Mouse (Mus musculus) embryonic facial prominence, embryonic 15.5 days (tissue): ENCODE data around the gene Fastkd1. TPM values are rescaled to one million over a fixed set of nuclear protein-coding genes. Genes with fewer than 3 reads are reported as not detected.
A peak's percentile ranks its signal among the peaks of the same experiment; 100 is the strongest.
"Not testable (repeated sequence)": the region's sequence is repeated elsewhere in the genome, so short reads cannot be mapped to it uniquely, and the experiment has no call there.

ENCODE experiments used
- ATAC-seq: fragments of 200-750 bp; cut with Nextera tagmentation; 2 replicates; pipeline ENCODE4 v1.8.0; 2017; ENCODE audit warnings: low read depth, moderate TSS enrichment; ENCODE audit not compliant: insufficient number of reproducible peaks, low FRiP score, low TSS enrichment
- H3K27ac ChIP-seq: fragments of 300-500 bp; sonication (generic); replicated peaks from 2 replicates; pipeline ENCODE4 v1.5.1; 2015; ENCODE audit warnings: mild to moderate bottlenecking, inconsistent platforms
- H3K27me3 ChIP-seq: fragments of 300-500 bp; sonication (generic); 2 replicates; pipeline ENCODE4 v1.6.1; 2015; ENCODE audit warnings: inconsistent platforms
- H3K36me3 ChIP-seq: fragments of 300-500 bp; sonication (generic); 2 replicates; pipeline ENCODE4 v1.6.1; 2015; ENCODE audit warnings: mild to moderate bottlenecking, inconsistent platforms
- H3K4me1 ChIP-seq: fragments of 300-500 bp; sonication (generic); 2 replicates; pipeline ENCODE4 v1.6.1; 2015; ENCODE audit warnings: inconsistent platforms
- H3K4me2 ChIP-seq: fragments of 300-500 bp; sonication (generic); replicated peaks from 2 replicates; pipeline ENCODE4 v1.6.1; 2015; ENCODE audit warnings: mild to moderate bottlenecking, inconsistent platforms
- H3K4me3 ChIP-seq: fragments of 300-500 bp; sonication (generic); replicated peaks from 2 replicates; pipeline ENCODE4 v1.5.1; 2015; ENCODE audit warnings: mild to moderate bottlenecking, inconsistent platforms
- H3K9ac ChIP-seq: fragments of 300-500 bp; sonication (generic); 2 replicates; pipeline ENCODE4 v1.6.1; 2015; ENCODE audit warnings: inconsistent platforms
- H3K9me3 ChIP-seq: fragments of 300-500 bp; sonication (generic); replicated peaks from 2 replicates; pipeline ENCODE4 v1.6.1; 2016; ENCODE audit warnings: inconsistent platforms
- WGBS: fragments of 180-500 bp; shearing (Covaris S2); methylation state at CpG from one replicate; pipeline ENCODE4 v1.1.7; 2015; 5-methylcytosine and 5-hydroxymethylcytosine counted together
- polyA plus RNA-seq: library from polyadenylated mRNA; unstranded; fragments of >200 nt; fragmentation: Nextera tagmentation; extraction: Ambion mirVana; gene quantifications from 2 replicates; pipeline ENCODE4 v1.2.1, GENCODE M21; 2015

Fastkd1 gene
- polyA plus RNA-seq, 1 experiment from 2014 or later: 11.6 TPM

DNA sequence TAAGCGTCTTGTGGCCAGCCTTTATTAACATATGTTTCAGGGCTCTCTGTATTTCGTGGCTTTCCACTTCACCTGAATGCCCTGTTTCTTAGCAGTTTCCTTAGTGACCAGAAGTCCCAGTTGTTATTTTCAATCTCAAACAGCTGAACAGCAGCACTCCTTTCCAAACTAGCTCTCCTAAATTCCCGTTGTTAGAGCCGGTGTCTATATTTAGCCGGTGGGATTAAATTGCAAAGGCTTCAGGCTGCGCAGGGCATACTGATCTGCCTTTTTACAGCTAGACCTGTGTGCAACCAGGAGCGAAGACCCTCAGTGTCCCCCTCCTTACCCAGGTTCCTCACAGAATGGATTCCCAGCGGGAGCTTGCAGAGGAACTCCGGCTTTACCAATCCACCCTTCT lies 43.5 kb downstream of the Fastkd1 start, which contains the start of gene Klhl41:
TSS of gene Klhl41 (plus strand) at position 268 of the 400 bp plus-strand sequence.
- 0 out of 2 replicates have a peak within 1 kb of the TSS, but pooled peaks have one; percentile 6 for H3K4me3 ChIP-seq
- no peak within 1 kb of the TSS for H3K9ac ChIP-seq
- no peak for ATAC-seq
- WGBS: 73% methylated on average over 9 of the region's 9 CpGs
- no peak within 1 kb of the TSS for H3K27ac ChIP-seq
- H3K4me2 ChIP-seq: no peak within 1 kb of the TSS
- H3K27me3 ChIP-seq: no peaks in the 10 kb centered on the region
- H3K4me1 ChIP-seq: no peaks in the 10 kb centered on the region
- H3K9me3 ChIP-seq: no peaks in the 10 kb centered on the region
- H3K36me3 ChIP-seq: peaks cover 12% of the 10 kb centered on the region; the same call in 1 of the 2 replicates

GRCm38 (mm10) chr2:69668414-69668813 lies 44.9 kb downstream of the Fastkd1 start:
- H3K4me3 ChIP-seq: no peak overlapping the region
- H3K36me3 ChIP-seq: peaks cover 21% of the 10 kb centered on the region; the same call in 1 of the 2 replicates
- ATAC-seq: no peak
- no peaks in the 10 kb centered on the region for H3K9me3 ChIP-seq
- no peak overlapping the region; the same call in 1 of the 2 replicates for H3K27ac ChIP-seq
- no peak overlapping the region for H3K4me2 ChIP-seq
- H3K9ac ChIP-seq: no peak overlapping the region
- 74% methylated on average over 6 of the region's 6 CpGs for WGBS
- no peaks in the 10 kb centered on the region for H3K4me1 ChIP-seq
- no peaks in the 10 kb centered on the region for H3K27me3 ChIP-seq

- WGBS: 95% methylated on average over 4 of the region's 4 CpGs
These were observed 45.7 kb downstream of the Fastkd1 start for GRCm38 (mm10) chr2:69667656-69668055.

DNA sequence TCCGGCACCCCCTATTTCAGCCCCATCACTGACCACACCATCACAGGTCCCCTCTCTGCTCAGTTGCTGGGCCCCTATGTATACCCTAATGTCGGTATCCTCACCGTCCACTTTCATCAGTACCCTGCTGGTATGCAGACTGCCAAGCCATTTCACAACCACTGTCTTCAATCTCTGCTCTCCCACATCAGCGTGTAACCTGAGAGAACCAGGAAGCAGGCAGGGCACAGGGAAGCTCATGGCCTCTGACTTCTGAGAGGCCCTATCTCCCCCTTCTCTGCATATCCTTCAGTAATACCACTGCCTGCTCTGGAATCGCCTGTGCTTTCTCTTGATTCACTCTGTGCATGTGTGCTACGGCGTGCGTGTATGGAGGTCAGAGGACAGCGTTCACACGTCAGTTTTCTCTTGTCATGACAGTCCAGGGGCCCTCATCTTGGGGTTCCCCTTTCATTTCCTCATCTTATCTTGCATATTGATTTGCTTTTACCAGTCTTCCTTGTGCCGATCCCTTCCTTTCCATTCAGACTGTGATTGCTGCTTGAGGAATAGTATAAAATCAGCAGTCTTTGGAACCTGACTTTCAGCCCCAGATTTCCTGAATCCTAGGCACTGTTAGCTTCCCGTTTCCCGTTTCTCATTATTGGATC lies 49.4 kb downstream of the Fastkd1 start:
- no peak overlapping the region for H3K9ac ChIP-seq
- no peak overlapping the region for H3K4me2 ChIP-seq
- no peak overlapping the region for H3K4me3 ChIP-seq
- H3K27ac ChIP-seq: no peak overlapping the region
- WGBS: 65% methylated on average over 13 of the region's 13 CpGs
- no peaks in the 10 kb centered on the region for H3K4me1 ChIP-seq
- no peaks in the 10 kb centered on the region for H3K9me3 ChIP-seq
- no peak for ATAC-seq
- H3K36me3 ChIP-seq: peaks cover 41% of the 10 kb centered on the region
- no peaks in the 10 kb centered on the region for H3K27me3 ChIP-seq

More at GRCm38 (mm10) chr2:69667656-69668055, 45.7 kb downstream of the Fastkd1 start:
- H3K27me3 ChIP-seq: no peaks in the 10 kb centered on the region
- H3K4me3 ChIP-seq: no peak overlapping the region
- no peak overlapping the region for H3K4me2 ChIP-seq
- no peaks in the 10 kb centered on the region for H3K4me1 ChIP-seq
- peaks cover 23% of the 10 kb centered on the region; the same call in 1 of the 2 replicates for H3K36me3 ChIP-seq
- no peaks in the 10 kb centered on the region for H3K9me3 ChIP-seq
- no peak overlapping the region for H3K9ac ChIP-seq
- H3K27ac ChIP-seq: no peak overlapping the region
- no peak for ATAC-seq

DNA sequence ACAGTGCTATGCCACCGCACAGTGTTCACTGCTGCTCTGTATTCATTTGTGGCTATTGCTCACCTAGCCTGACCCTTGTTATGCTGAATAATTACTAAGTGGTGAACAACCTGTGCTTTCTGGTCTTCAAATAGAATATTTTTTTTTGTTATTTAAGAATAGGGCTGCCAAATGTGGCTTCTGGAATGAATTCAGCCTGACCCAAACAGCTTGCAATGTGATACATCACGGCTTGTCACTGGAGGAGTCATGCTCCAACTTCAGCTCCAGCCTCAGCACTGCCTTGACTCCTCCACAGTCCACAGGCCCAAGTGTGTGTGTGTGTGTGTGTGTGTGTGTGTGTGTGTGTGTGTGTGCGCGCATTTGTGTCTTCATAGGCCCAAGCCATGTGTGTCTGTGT lies 54.0 kb downstream of the Fastkd1 start:
- ATAC-seq: no peak
- H3K4me2 ChIP-seq: no peak overlapping the region
- WGBS: 86% methylated on average over 4 of the region's 4 CpGs

DNA sequence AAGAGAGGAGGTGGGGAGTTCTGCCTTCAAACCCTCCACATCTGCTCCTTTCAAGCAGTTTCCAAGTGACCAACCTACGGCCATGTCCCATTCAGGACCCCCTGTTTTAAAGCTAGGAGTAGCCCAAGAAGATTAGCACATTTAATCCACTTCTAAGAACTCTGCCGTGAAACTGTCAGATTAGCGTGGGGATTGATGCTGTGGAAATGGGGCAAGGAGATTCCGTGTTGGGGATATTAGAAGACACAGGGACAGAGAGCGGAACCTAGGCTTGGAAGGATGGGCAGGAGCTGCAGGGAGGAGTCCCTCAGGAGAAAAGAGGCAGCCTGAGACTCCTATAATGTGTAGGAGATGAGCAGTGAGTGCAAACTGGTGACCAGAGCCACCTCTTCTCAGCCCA lies 63.6 kb downstream of the Fastkd1 start:
- no peak overlapping the region for H3K4me2 ChIP-seq
- no peak overlapping the region for H3K27ac ChIP-seq
- no peak overlapping the region for H3K4me3 ChIP-seq
- no peaks in the 10 kb centered on the region for H3K27me3 ChIP-seq
- H3K9me3 ChIP-seq: no peaks in the 10 kb centered on the region
- H3K4me1 ChIP-seq: peaks cover 10% of the 10 kb centered on the region
- no peak for ATAC-seq
- H3K36me3 ChIP-seq: peaks cover 8% of the 10 kb centered on the region
- 89% methylated on average over 5 of the region's 5 CpGs for WGBS
- H3K9ac ChIP-seq: no peak overlapping the region

More for the DNA sequence above, 54.0 kb downstream of the Fastkd1 start:
- no peaks in the 10 kb centered on the region for H3K27me3 ChIP-seq
- H3K4me3 ChIP-seq: no peak overlapping the region
- no peak overlapping the region for H3K9ac ChIP-seq
- H3K27ac ChIP-seq: no peak overlapping the region
- no peaks in the 10 kb centered on the region for H3K9me3 ChIP-seq
- peaks cover 50% of the 10 kb centered on the region for H3K36me3 ChIP-seq
- H3K4me1 ChIP-seq: no peaks in the 10 kb centered on the region

DNA sequence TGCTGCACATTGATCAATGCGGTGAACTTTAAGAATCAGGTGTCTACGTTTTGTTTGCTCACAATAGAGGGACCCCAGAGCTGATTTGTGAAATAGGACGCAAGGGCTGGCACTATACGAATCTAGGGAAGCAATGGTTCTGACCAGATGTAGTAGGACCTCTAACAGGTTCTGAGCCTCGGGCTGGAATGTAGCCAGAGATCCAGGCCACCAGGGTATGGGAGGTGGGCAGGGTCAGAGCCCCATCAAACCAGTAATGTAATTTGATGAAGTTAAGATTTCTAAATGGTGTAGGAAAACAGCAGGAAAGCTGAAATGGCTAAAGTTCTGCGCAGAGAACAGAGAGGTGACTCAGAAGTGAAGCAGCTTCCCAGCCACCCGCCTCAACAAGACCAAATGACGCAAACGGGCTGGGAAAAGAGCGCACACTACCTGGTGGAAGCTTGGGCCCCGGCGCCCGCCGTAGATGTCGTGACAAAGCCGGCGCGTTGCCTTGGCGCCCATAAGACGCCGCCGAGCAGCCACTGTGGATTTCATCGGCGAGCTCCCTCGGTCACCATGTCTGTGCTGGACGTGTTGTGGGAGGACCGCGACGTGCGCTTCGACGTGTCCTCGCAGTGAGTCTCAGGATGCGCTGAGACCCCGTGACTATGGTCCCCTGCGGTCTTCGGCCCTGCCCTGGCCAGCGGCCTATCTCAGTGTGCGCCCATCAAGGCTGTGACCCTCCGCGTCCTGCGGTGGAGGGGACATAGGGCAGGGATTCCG lies 66.4 kb downstream of the Fastkd1 start, which contains the start of gene Bbs5:
TSS of gene Bbs5 (plus strand) at position 446 of the 765 bp plus-strand sequence.
- Histone ChIP-seq H3K27ac (no peak within 1 kb of the TSS), H3K4me2 (peak within 1 kb of the TSS; percentile 70)

DNA sequence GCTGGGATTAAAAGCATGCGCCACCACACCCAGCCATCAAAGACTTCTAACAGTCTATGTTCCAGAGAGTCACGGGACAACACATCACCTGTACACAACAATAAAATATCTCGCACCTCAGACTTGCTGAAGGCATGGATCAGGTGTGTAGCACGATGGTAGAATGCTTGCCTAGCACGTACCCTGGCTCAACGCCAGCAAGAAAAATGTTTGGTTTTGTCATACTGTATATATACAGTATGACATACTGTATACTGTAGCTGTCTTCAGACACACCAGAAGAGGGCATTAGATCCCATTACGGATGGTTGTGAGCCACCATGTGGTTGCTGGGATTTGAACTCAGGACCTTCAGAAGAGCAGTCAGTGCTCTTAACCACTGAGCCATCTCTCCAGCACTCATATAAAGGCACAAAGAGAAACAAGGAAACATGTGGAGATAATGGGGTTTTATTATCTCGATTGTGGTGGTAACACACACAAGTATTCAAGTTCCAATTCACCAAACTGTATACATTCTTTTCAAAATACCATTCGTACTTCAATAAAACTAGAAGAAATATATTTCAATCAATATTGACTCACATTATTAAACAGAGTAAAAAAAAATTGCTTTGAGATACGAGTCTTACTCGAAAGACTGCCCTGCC lies 68.2 kb downstream of the Fastkd1 start:
- Histone ChIP-seq H3K4me3 (no peak overlapping the region), H3K4me2 (no peak overlapping the region), H3K27me3 (no peaks in the 10 kb centered on the region), H3K9me3 (no peaks in the 10 kb centered on the region), H3K9ac (no peak overlapping the region), H3K36me3 (no peaks in the 10 kb centered on the region), H3K27ac (no peak overlapping the region), H3K4me1 (peaks cover 10% of the 10 kb centered on the region)
- WGBS: 87% methylated on average over 11 of the region's 11 CpGs
- ATAC-seq: no peak

More for the DNA sequence above, 66.4 kb downstream of the Fastkd1 start, which contains the start of gene Bbs5:
- Histone ChIP-seq H3K4me3 (peak within 1 kb of the TSS; percentile 93), H3K9ac (peak within 1 kb of the TSS; percentile 72), H3K9me3 (no peaks in the 10 kb centered on the region), H3K4me1 (peaks cover 10% of the 10 kb centered on the region), H3K36me3 (no peaks in the 10 kb centered on the region), H3K27me3 (no peaks in the 10 kb centered on the region)
- peak; percentile 88 for ATAC-seq
- WGBS: 3% methylated on average over 43 of the region's 43 CpGs

DNA sequence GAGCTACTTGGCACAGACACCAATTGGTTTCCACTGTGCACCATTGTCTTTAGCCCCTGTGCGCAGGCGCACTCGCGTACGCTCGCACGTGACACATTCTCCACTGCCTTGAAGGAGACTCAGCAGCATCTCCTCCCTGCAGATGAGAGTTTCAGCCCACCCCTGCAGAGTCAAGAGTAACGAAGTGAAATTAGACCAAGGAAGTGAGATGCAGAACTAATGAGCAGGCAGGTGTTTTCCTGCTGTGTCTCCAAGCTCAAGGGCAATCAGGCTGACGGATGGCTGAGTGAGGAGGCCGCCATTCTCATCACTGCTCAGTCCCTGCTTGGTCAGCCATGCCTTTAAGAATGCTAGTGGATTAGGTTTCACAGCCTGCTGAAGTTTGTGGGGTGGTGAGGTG lies 73.2 kb downstream of the Fastkd1 start:
- Histone ChIP-seq H3K4me2 (no peak overlapping the region), H3K27me3 (no peaks in the 10 kb centered on the region), H3K9me3 (no peaks in the 10 kb centered on the region), H3K4me1 (no peaks in the 10 kb centered on the region), H3K9ac (no peak overlapping the region), H3K36me3 (no peaks in the 10 kb centered on the region), H3K27ac (no peak overlapping the region), H3K4me3 (no peak overlapping the region)
- 59% methylated on average over 10 of the region's 10 CpGs for WGBS
- ATAC-seq: no peak

DNA sequence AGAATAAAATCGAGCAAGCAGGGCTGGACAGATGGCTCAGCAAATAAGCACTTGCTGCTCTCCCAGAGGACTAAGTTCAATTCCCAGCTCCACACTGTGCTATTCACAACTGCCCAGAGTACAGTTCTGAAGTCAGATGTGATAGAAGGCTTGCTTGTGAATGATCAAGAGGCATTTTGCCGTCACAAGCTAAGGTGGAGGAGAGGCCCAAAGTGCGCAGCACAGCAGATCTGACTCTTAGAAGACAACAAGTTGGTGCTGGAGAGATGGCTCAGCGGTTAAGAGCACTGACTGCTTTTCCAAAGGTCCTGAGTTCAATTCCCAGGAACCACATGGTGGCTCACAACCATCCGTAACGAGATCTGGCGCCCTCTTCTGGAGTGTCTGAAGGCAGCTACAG lies 75.3 kb downstream of the Fastkd1 start:
- H3K27ac ChIP-seq, ATAC-seq, H3K4me1 ChIP-seq, H3K9ac ChIP-seq, H3K9me3 ChIP-seq, H3K27me3 ChIP-seq, H3K4me3 ChIP-seq, H3K36me3 ChIP-seq, H3K4me2 ChIP-seq: not testable (repeated sequence)
- 75% methylated on average over 7 of the region's 7 CpGs for WGBS
